Mouse (Mus musculus) frontal cortex, postnatal 10 days (tissue): ENCODE data around the gene Gpank1.
"Not testable (repeated sequence)": the region's sequence is repeated elsewhere in the genome, so short reads cannot be mapped to it uniquely, and the experiment has no call there.

Experiments
- DNase-seq, 2 experiments: peaks; one replicate each; pipeline ENCODE4 v3.0.0; 2022; ENCODE audit warnings: low spot score in 2 of 2, mixed read lengths in 1 of 2

Gene Gpank1

DNA sequence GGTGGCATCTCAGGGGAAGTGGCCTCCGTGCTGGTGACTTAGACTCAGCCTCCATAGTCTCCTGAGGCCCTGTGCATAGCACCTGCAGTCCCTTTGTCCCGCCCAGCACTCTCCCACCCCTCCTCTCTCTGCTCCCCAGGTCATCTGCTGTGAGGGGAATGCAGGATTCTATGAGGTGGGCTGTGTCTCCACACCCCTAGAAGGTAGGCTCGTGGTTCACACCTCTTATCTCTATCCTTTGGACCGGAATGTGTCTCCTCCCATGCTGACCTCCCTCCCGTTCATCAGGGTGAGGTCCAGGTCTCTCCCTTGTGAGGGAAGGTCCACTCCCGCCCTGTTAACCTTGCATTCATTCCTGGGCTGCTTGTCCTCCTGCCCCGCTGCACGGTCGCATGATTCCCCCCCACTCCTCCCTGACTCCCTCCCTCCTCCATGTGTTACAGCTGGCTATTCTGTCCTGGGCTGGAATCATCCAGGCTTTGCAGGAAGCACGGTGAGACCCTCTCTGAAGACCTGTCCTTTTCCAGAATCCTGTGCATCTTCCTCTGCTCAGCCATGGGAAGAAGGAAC is 21.0 kb upstream of the Gpank1 start:
- DNase-seq, result no peak

DNA sequence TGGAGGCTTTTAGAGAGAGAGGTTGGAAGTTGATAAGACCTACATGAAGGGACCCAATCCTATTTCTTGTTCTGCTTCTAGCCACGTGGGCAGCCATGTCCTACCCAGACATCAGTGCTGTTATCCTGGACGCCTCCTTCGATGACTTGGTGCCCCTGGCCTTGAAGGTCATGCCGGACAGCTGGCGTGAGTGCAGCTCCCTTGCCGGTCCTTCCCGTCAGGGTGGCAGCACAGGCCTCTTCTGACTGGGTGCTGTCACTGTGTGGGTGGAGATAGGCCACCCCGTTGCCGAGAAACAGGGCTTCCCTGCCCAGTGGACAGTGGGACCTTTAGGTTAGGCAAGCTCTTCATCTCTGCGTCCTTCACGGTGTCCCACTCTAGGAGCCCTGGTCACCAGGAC is 20.1 kb upstream of the Gpank1 start:
- no peak for DNase-seq

DNA sequence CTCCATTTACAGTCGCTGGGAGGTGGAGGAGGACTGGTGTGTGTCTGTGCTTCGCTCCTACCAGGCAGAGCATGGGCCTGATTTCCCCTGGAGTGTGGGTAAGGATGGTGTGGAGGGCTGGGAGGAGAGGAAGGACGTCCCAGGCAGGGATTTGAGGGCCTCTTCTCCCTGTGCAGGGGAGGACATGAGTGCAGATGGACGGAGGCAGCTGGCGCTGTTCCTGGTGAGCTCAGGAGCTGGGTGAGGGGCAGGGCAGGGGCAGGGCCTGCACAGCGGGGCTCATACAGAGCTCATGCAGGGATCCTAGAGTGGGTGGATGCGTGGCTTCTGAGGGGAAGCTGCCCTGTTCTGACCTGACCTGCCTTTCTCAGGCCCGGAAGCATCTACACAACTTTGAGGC is 19.0 kb upstream of the Gpank1 start:
- no peak for DNase-seq

DNA sequence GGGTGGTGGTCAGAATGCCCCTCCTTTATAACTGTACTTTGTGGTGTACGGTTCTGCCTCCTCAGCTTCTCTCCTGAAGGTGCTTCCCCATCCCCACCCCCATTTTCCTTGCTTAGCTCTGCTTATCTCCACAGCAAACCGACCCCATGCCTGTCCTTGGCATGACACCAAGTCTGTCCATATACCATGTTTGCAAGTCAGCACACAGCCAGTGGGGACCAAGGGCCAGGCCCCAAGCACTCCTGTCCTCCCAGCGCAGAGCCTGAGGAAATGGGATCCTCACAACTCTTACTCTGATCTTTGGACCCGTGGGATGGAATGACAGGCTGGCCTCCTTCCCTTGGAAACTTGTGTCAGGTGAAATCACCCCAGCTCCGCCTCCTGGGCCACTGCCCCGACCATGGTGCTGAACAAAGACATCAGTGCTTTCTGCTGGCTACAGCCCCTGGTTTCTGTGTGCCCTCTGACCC is 18.0 kb upstream of the Gpank1 start:
- DNase-seq, result no peak

DNA sequence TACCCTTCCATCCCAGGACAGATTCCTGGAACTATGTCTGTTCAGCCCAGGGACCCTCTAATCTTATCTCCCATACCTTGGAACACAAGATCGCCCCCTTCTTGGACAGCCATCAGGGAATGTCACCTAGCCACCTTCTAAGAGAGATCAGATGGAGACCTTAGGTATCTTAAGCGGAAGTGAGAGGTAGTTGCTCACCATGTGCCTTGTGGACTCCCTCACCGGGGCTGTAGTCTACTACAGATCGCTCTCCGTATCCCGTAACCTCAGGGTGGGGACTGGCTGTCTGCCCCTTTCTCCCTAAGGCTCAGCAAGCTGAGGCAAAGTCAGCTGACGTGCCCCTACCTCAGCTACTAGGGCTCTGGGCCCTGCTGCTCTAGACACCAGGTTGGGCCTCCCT is 17.2 kb upstream of the Gpank1 start:
- DNase-seq, result no peak

DNA sequence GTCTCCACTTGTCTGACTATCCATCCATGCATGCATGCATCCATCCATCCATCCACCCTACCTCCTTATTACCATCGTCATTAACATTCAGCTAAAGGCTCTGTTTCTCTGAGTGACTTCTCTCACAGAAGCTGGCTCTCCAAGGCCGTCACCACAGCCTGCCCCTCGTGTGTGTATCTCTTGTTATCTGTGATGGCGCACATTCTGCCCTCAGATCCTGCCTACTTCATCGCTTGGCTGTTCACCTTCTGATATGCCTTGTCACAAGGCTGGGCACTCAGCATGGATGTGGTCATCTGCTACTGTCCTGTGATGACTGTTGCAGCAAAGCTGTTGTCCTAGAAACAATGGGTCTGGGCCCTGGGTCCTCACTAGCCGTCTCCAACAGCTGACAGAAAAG is 16.5 kb upstream of the Gpank1 start:
- no peak for DNase-seq

DNA sequence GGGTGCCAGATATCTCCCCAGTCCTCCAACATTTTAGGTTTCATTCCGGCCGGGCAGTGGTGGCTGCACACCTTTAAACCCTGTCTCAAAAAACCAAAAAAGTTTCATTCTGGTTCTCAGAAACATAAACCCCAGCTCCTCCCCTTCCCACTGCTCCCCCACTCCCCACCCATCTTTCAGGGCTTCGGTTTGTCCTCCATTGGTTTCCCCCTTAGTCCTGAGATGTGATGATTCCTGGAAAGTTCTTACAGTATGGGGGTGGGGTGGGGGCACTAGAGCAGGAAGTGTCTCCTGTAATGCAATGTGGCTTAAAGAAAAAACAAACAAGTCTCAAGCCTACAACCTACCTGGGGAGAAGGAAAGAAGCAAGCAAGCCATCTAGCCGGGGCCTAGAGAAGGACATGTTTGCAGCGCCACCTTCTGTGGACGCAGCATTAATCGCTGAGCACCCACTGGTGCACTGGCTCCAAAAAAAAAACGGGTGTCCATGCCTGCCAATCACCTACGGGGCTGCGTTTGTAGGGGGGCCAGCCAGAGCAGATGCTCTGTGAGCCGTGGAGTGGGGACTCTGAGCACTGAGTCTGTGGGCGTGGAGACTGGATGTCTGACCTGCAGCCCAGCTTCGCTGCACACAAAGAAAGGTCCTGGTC is 15.4 kb upstream of the Gpank1 start:
- DNase-seq, result peak in 1 of 2 experiments; percentile 37

DNA sequence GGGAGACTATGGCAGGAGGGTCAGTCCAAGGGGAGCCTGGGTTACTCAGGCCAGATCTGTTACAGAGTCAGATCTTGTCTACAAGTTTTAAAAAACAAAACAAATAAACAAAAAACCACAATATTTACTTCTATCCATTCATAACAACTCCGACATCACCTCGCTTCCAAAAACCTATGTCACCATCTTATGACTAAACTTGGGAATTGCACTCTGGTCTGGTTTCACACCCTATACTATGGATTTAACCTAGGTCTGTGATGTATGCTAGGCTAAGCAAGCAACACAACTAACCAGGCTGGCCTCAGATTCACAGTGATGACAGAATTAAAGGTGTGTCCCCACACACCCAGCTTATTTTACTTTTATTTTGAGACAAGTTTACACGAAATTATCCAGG is 14.7 kb upstream of the Gpank1 start:
- DNase-seq, result no peak

DNA sequence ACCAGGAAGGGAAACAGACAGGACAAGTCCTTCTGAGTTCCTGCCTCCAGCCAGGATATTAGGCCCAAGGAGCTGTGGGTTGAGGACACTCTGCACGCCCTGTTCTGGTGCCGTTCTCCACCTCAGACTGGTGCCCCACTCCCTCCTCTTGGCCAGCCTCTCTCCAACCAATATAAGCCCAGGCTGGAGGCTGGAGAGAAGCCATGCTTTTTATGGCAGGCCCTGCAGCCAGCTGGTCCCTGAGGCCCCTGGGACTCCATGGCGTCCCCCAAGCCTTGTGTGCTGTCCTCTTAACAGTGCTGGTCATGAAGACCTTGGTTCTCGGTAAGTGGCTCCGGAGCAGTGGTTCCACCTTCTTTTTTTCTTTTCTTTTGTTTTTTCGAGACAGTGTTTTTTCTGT is 13.2 kb upstream of the Gpank1 start, which contains the start of gene Ly6g5c:
Gene Ly6g5c, plus strand, starts transcription at position 183 of the 400 bp plus-strand sequence.
- DNase-seq, result no peak

DNA sequence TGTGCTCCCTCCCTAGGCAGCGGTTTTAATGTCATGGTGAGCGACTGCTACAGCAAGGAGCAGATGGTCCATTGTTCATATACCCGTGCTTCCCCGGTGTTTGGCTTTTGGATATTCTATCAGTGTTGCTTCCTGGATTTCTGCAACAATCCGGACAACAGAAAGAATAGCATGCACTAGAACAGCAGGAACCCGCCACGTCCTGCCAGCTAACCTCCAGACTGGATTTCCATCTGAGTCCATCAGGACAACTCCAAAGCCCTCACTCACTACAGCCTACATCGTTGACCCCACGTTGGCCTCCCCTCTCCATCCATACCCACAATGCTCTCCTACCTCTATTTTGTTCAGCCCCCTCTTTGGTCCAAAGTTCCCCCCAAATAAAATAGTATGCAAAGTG is 9.5 kb upstream of the Gpank1 start:
- no peak for DNase-seq

DNA sequence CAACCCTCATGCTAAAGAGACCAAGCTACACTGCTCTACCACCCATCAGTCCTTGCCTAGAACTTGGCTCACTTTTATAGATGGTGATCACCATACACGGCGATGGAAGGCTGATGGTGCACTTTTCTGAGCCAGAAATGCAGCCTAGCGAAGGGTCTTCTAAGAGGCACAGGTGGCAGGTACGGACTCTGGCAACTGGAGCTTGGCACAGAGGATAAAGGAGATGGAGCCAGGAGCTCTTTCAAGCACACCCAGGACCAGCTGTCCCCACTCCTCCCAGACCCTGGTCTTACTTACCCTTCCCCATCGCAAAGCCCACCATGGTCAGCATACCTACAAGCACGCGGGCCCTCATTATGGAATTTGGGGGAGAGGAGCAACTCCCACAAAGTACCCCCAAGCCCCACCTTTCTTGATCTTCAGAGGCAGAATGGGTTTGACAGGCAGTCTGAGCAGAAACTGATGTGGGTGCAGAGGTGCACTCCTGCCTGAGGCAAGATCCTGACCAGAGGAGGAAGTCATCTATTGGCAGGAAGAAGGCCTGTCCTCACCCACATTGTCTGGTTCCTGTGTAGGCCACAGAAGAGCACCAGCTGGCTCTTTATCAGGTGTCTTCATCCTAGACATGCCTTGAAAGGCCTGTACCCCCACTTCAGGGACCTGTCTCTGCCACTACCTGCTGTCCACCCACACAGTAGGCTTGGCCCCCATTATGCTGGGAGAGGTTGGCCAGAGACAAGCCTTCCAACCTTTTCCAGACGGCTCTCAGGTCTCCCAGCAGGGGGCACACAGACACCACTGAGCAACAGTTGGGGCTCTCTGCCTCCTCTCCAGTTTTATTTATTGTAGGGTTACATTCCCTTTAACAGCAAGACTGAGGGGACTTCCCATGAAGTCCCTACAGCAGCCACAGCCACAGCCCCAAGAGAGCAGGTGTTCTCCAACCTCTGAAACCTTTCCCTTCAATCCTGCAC is 5.9 kb upstream of the Gpank1 start, which contains the start of gene Ly6g5b:
Gene Ly6g5b, minus strand, starts transcription at position 383 of the 974 bp plus-strand sequence.
- no peak for DNase-seq

DNA sequence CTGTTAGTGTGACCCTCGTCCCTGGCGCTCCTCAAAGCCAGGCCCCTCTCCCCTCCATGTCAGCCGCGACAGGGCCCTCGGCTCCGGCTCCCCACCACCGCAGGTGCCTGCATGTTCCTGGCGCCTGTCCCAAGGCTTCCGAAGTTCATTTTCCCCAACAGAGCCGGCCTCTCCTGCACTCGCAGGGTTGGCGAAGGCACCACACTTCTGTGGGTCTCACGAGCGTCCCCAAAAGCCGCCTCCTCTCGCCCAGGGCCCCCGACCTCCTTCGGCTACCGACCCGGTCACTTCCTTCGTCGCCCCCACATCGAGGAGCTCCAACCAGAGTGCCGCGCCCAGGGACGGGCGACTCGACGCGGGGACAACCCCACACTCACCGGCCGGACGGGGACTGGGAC is 511 bp upstream of the Gpank1 start:
- no peak for DNase-seq

DNA sequence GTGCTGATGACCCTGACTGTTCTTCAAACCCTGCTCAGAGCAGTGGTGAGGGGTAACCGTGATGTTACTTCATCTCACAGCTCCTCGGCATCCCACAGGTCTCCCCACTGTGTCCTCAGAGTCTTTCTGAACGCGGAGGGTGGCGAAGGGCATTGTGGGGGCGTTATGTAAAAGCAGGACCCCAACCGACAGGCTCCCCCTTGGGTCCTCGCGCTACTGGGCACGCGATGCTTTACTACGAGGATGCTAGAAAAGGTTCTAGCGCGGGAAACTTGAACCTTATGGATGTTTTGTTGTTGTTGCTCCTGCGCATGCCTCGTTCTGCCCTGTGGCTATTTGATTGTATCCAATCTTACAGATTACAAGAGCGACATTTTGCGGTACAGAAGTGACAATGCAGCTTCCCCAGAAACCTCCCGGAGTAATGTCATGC is 632 bp downstream of the Gpank1 start, which contains the start of gene Csnk2b:
Gene Csnk2b, minus strand, starts transcription at position 183 of the 433 bp plus-strand sequence.
- peak; percentile 57 to 71 for DNase-seq

DNA sequence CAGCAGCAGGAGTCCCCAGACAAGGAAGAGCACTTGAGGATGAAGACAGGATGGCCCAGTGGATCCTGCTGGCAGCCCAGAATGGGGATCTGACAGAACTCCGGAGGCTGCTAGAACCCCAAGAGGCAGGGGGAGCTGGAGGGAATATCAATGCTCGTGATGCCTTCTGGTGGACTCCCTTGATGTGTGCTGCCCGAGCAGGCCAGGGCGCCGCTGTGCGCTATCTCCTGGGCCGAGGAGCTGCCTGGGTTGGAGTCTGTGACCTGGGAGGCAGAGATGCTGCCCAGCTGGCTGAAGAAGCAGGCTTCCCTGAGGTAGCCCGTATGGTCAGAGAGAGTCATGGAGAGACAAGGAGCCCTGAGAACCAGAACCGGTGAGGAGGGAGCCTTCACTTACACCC is 2.0 kb downstream of the Gpank1 start:
- DNase-seq, result not testable (repeated sequence)

DNA sequence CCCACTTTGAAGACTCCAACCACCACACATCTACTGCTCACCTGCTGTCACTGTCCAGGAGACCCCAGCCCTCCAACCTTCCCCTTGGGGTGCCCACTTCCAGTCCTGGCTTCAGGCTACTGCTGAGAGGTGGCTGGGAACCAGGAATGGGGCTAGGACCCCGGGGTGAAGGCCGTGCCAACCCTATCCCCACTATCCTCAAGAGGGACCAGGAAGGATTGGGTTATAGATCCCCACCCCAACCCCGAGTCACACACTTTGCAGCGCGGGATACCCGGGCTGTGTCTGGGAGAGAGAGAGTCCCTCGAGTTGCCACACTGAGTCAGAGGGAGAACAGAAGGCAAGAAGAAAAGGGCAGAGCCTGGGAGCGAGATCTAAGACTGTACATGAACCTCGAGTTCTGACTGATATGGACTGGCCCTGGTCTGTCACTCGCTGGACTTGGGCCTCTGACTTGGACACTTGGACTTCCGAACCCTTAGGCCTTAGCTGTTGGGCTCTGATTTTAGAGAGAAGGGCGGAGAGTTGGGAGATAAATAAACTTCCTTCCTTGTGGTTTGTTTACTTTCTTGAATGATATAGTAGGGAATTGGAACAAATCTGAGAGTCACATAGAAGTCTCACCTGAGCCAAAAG is 3.1 kb downstream of the Gpank1 start:
- not testable (repeated sequence) for DNase-seq

DNA sequence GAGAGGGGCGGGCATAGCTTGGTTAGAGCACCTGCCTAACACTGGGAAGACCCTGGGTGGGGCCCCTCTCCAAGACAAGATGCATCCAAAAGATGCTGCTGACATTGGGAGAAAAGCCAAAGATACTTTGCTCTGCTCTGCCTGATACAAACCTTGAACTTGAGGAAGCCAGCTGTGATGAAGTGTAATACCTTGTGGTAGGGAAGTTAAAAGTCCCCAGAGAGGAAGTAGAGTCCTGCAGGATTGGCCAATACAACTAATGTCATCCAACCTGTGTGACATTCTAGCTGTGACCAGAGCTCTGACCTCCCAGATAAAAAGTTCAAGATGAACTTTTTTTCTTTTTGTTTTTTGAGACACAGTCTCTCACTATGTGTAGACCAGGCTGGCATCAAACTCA is 3.8 kb downstream of the Gpank1 start:
- no peak for DNase-seq

DNA sequence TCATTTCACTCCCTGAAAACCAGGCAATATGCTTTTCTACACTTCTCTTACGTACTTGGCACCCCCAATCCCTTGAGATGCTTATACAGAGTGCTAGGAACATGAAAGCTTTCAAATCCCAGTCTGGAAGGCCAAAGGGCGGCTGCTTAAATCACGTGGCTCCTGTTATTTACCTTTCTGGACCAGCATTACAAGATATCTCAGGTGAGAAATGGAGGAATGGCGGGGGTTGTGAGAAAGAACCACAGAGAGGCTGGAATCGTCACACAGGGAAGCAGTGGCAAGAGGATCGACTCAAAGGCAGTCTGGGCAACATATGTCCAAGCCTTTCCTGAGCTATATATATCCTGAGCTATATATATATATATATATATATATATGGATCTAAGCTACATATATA is 4.3 kb downstream of the Gpank1 start:
- no peak for DNase-seq

DNA sequence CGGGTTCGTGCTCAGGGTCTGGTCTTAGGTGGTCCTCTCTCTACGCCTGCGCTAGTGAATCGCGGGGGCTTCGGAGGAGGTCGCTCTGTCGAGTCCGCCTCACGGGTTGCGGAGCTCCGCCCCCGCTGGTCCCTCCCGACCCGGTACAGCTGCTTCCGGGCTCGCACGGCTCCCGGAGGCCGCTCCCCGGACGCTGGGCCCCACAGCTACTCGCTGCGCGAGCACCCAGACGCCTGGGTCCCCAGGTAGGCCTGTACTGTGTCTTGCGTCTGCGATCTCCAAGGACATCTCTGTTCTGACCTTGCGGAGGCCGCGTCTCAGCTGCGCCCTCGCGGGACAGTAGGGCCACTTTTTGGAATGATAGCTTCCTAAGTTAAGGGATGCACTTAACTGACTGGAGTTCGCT is 5.0 kb downstream of the Gpank1 start, which contains the start of gene D17H6S53E:
Gene D17H6S53E, plus strand, starts transcription at position 168 of the 406 bp plus-strand sequence.
- peak in 1 of 2 experiments; percentile 73 for DNase-seq

DNA sequence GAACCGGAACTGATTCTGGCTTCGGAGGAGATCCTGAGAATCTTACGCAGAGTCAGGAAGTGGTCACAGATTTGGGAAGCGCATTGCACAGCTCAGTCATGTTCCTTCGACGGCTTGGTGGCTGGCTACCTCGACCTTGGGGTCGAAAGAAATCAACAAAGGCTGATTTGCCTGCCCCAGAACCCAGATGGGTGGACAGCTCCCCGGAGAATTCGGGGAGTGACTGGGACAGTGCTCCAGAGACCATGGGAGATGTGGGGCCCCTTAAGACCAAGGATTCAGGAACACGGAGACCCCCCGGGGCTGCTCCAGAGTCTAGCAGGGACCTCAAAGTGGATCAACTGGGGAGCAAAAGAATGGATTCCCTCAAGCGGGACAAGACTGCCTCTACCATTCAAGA is 5.8 kb downstream of the Gpank1 start:
- no peak for DNase-seq

DNA sequence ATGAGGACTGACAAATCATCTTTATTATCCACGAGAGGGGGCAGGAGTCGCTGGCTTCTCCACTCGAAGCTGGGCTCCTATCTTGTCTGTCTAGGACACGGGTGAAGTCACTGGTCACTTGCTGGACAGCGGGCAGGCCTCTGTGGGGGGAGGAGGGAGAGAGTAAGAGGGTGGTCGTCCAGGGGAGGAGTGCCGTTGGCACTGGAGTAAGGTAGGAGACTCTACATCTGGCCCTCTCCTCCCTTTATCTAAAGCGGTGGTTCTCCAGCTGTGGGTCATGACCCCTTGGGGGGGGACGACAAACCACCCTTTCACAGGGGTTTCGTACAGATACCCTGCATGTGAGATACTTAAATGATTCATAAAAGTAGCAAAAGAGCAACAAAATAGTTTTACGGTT is 7.7 kb downstream of the Gpank1 start:
- DNase-seq, result no peak

DNA sequence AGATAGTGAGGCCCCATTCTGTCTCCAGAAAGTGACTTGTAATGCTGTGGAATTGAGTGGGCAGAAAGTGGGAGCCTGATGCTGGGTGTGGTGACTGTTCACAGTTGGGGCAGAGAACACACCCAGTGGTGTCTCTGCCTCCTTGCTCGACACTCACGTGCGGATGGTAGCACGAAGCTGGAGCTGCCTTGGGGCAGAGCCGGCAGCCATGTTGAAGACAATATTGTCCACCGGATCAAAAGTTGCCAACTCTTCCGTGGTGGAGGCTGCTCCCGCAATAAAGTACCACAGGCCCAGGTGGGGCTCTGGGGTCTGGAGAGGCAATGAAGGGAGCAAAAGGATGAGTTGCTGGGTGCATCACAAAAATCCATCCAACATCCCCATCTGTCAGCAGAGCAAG is 9.8 kb downstream of the Gpank1 start:
- no peak for DNase-seq
